Mouse (Mus musculus) MEL-GATA-1-ER (cell line): ENCODE results near the gene Speer4d.
"Not testable (repeated sequence)": the region's sequence is repeated elsewhere in the genome, so short reads cannot be mapped to it uniquely, and the experiment has no call there.

Source experiments
- DNase-seq: peaks from one replicate; pipeline ENCODE4 v3.0.0-alpha.2; 2012; ENCODE audit warnings: low read depth; ENCODE audit errors: extremely low read depth

The Speer4d gene

GRCm38 (mm10) chr5:15663847-15664246, 45.0 kb downstream of the Speer4d start:
- not testable (repeated sequence) for DNase-seq

- not testable (repeated sequence) for DNase-seq
These were observed 51.9 kb downstream of the Speer4d start for GRCm38 (mm10) chr5:15670789-15671188.
